Mouse (Mus musculus): ENCODE measurements around the gene Rhbdf2.

DNA sequence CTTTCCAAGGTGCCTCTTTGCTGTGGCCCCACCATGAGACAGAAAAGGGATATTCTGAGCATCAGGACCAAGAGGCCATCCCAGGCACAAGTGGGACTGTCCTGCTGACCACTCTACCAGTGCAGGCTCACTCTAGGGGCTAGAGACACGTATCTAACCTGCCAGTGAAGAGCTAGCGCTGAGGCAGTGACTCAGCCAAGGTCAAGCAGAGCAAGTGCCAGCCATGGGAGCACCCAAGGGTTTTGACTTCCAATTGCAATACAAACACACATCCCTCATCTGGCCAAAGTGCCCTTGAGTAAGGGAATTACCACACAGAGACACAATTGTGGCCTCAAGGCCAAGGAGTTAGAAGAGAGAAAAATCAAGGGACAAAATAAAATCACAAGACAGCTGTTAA is 51.4 kb downstream of the Rhbdf2 start:
- TF ChIP-seq TAL1 (IDR thresholded peaks at IDR 0.05; ENCODE audit: low read length), result no peak
- no peak for TF ChIP-seq GATA1 (IDR thresholded peaks at IDR 0.05; ENCODE audit: low read length)
